Mouse (Mus musculus) CD8-positive naive resting alpha-beta T cell, adult 2 months (primary cell): ENCODE results near the gene Arhgap40.

ENCODE experiments used
- DNase-seq, 2 experiments: peaks; one replicate each; pipeline ENCODE4 v3.0.0; 2022; ENCODE audit warnings: low read depth in 2 of 2, low spot score in 2 of 2

Arhgap40 gene

DNA sequence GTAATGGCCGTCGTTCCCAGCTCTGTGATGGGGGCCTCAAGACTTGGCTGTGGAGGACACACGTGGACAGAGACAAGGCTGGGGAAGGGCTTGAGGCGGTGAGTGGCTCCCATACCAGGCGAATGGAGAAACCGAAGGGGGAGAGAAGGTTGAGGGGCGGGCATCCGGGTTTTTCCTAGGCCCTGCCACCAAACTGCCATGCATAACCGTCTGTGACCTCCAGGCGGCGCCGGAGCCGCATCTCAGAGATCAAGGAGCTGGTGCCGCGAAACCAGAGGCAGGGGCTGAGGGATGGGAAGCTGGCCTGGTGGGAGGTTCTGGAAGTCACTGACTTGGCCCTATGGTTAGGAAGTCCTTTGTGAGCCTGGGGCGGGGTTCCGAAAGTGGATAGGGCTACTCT is 34.2 kb downstream of the Arhgap40 start:
- peak; percentile 57 to 61 for DNase-seq

DNA sequence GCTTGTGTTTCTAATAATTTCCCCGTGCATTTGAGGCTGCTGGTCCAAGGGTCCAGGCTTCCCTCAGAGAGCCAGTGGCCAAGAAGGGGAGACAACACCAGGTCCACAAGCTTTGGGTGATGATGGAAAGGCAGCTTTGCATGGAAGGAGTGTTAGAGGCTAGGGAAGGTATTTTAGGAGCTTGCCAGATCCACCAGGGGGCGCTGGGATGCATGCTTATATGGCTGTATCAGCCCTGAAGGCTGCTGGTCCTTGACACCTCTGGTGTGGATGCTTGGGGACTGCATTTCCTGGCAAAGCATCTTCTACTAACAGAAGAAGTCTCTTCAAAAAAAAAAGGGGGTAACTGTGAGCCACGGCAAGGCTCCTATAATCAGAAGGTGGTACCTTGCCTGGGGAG is 37.5 kb downstream of the Arhgap40 start:
- peak; percentile 52 to 73 for DNase-seq

DNA sequence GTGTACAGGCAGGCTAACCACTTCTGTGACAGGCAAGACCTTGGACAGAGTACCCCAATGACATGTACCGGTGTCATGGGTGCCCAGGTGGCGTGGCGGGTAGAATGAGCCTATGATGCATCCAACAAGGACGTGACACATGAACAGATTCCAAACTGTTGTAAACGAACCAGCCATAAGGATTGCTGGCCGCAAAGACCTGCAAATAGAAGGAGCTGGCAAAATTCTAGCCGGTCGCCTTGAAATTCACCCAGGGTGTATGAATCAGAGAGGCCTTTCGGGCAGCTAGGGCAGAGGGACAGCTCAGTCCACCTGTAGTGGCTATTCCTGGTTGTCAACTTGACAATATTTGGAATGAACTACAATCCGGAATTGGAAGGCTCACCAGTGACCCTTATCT is 41.8 kb downstream of the Arhgap40 start:
- DNase-seq = no peak

DNA sequence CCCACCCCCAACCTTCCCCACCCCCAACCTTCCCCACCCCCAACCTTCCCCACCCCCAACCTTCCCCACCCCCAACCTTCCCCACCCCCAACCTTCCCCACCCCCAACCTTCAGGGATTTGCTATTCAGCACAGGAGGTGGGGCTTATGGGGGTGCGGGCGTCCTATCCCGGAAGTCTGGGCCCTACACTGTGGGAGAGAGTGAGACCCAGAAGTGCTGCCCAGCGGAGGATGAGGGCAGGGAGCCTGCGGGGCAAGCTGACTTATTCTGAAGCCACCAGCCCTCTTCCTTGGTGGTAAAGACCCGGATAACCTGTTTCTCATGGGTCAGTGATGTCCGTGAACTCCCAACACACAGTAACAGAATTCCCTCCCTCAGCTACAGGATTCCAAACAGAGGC is 42.7 kb downstream of the Arhgap40 start:
- no peak for DNase-seq

DNA sequence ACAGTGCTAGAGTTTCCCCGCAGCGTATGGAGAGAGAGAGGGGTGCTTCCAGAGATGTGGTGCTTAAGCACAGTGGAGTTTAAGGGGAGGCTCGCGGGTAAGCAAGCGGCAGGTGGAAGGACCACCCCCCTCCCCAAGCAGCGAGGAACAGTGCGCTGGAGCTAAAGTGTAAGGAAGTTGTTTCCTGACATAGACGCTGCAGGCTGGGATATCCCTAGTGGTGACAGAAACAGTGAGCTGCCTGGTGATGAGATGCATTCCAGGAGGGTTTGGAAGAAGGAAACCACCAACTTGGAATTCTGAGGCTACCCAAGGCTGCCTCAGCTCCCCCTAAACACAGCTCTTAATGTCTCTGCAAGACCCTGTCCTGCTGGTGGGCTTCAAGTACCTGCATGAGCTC is 43.2 kb downstream of the Arhgap40 start:
- DNase-seq = no peak

DNA sequence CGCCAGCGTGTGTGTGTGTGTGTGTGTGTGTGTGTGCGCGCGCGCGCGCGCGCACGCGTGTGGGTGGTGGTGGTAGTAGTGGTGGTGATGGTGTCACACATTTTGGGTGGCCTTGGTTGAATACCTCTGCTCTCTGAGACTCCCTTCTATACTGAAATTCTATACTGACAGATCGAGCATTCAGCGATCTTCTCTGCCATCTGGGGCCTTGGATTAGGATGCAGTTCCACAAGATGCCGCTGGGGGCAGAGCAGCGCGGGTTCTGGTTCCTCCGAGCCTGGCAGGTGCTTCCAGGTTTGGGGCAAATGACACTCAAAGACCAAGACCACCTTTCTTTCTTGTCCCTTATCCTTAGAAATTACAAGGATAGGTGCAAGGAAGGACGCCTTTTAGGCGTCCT is 43.6 kb downstream of the Arhgap40 start:
- DNase-seq = peak; percentile 65 to 75

DNA sequence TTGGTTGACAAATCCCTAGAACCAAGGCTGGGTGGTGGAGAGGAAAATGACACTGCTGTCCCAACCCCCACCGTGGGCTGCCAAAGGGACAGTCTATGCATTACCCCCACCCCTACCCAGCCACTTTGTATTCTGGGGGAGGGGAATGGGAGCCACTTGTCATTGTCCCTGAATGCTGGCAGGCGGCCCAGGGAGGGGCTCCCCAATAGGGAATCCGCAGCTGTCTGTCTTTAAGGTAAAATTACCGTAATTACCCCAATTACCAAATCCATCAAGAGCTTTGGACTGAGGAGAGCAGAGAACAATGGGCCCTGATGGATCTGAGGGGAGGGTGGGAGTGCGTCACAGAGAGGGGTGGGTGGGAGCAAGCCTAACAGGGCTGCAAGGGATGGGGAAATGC is 44.2 kb downstream of the Arhgap40 start:
- DNase-seq = no peak

DNA sequence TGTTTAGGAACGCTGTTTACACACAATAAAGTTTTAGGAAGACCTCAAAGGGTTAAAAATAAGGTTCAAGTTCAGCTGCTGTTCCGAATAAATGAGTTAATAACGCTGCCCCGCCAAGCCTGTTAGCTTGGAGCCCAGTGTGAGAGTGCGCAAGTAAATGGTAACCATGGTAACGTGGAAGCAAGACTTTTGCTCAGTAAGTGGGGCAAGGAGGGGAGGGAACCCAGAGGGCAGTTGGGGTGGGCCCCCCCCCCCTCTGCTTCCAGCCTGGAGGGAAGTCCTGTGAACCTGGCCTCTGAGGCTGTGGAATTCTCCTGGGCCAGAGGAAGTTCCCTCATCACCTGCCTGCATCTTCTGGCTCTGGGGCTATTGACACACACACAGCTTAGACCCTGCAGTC is 47.3 kb downstream of the Arhgap40 start:
- DNase-seq = no peak

DNA sequence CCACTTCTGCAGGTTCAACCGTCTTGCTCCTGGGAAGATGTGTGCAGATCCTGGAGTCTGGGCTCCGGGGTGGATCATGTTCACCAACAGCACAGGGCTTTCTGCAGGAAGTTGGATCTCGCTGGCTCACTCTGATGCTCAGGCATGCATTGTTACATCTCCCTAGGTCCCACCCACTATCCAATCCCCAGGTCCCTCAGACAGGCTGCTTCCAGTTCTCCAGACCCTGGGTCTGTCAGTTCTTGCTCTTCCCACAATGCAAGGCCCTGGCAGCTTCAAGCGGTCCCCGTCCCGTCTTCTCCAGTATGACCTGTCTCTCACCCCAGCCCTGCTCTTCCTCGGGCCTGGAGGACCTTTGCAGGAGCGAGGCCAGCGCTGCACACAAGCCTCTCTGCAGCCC is 48.2 kb downstream of the Arhgap40 start:
- no peak for DNase-seq

DNA sequence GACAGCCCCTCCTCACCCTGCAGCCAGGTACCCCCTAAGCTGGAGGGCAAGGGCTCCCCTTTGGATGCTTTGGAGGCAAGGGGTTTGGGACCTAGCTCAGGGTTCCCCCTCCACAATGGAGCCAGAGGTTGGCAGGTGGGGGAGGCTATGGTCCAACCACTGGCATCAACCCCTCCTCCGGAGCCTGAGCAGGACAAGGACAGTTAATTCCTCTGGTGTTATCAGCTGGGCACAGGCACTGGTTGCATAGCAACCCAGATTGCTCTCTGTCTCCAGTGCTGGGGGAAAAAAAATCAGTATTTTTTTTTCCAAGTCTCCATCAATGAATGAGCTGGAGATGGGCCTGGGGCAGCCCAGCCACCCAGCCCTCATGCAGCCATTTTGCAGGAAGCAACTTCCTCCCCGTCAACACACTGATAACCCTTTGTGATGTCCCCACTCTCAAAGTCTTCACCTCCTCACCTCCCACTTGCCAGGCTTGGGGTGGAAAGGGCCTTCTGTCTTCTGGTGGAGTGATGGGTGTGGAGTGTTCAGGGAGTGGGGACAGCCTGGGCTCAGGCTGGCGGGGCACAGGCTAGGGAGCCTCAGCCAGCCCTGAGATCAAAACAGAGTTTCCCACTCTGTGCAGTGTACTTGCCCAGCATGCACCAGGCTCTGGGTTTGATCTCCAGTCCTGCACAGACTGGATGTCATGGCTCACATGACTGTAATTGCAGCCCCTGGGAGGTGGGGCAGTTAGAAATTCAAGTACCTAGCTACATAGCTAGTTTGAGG is 49.0 kb downstream of the Arhgap40 start:
- DNase-seq = no peak

DNA sequence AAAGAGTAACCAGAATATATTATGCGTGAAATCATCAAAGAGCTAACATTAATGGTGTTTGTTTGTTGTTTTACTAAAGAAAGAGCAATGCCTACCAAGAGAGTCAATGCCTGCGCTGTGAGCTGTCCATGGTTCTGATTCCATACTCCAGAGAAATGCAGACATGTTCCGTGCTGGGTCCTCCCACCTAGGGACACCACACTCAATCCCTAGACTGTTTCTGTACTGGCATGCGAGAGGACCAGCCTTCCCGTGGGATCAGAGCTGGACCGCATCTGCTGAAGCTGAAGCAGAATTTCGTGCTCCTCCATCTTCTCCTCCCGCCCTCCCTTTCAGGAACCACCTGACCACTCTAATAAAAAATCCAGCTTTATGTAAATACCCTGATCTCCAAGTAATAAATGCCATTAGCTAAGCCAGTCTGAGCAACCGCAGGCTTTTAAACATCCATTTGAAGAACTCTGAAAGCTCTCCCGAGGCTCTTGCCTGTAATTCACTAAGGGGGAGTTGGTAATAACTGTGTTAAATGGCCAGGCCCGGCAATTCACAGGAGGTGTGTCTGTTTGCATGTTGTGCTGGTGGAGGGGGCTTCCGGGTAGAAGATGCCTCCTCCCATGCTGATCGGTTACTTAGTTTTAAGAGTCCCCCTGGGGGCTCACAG is 58.0 kb downstream of the Arhgap40 start:
- no peak for DNase-seq

DNA sequence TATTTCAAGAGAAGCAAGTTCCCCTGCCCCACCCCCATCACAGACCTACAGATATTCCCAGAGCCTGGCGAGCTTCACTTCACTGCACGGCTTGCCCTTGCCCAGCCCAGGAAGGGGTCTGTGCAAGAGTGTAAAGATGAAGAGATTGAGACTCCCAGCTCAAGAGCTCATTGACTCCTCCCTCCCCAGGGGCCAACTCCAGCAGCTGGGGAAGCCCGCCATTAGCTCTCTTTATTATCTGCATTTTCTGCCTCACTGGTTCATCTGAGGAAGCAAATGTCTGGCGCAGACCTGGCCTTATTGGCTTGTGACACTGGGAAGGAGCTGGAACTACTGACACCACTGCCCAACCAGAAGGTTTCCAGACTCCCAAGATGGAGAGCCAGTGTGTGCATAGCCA is 67.4 kb downstream of the Arhgap40 start:
- no peak for DNase-seq

DNA sequence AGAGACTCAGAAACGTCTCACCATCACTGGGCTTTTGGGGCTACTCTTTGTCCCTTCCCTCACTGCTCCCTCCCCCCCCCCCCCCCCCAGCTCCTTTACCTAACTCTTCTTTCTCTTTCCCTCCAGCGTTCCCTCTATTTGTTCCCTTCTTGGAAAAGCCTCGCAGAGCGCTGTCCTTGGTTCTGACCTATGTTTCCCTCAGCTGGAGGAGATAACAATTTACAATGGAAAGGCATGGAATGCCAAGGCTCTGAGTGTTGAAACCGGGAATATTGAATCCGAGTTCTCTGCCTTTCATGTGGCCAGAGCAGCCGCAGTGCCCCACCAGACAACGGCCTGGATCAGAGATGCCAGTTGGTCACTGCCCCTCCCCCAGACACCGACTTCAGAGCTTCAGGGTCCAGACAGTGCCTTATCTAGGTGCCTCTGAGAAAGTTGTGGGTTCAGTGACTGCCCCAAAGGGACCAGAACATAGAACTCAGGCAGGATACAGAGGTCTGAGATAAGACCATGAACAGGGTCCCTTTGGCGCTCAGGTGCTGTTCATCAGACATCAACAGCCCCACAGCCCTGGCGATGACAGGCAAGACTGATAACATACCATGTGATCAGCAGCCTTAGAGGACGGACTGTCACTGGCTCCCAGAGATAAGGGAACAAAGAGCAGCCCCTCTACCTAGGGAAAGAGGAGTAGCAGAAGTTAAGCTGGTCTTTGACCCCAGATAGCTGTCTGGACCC is 72.2 kb downstream of the Arhgap40 start:
- no peak for DNase-seq

DNA sequence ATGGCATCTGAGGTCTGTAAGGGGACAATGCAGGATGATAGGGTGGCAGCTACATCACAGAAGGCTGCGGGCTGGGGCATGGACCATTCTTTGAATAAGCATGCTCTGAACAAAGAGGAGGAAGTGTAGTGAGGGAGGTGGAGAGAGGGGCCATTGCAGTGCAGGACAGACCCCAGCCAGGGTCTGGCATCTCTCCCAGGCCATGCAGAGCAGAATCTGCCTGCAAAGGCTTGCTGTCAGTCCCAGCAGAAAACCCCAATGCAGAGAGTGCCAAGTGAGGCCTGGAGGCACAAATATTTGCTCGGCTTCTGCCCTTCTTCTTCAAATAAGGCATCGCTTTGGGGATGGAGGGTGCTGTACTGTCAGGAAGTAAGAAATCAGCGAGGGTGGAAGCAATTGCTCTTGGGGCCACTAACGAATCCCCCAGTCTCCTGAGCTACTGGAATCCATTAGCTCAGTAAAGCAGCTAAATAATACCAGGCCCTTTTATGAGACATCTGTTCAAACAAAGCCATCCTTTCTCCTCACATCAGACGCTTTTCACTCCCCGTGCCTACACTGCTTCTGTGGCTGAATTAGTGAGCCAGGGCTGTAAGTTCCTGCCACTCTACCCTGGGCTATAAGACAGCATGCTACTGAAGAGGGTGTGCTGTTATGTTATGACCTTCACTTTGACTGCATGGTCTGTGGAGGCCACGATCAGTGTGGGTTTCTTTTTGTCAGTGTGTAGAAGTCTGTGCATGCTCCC is 76.1 kb downstream of the Arhgap40 start:
- no peak for DNase-seq

DNA sequence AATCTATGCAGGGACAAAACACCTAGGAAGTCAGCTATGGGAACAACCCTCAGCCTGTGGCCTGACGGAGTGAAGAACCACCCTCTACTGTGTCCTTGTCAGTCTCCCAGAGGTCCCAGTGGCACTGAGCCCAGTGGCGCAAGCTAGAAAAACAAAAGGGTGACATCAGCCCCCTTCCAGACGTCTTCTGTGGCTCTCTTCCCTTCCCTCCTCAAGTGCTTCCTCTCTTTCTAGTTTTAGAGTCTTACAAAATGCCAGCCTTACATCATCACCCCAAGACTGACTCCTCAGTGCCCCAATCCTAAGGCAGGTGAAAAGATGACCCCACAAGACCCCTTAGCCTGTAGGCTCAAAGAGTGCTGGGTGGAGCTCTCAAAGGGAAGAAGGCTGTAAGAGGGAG is 77.9 kb downstream of the Arhgap40 start:
- DNase-seq = no peak

DNA sequence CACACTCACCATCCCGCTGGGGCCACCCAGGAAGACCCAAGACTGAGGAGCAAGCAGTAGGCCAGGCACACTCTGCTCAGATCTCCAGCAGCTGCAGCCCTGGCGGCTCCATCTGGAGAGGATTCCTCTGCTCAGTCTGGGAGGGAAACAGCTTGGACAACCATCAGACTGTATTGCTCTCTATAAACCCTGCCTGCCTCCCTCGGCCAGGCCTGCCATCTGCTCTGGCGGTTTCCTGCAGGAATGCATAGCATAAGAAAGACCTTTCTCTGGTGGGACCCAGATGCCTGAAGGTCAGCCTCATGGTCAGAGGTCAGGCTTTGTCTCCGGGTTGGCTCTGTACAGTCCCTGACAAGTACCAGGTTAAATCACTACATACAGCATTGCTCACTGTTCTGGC is 78.7 kb downstream of the Arhgap40 start:
- no peak for DNase-seq

DNA sequence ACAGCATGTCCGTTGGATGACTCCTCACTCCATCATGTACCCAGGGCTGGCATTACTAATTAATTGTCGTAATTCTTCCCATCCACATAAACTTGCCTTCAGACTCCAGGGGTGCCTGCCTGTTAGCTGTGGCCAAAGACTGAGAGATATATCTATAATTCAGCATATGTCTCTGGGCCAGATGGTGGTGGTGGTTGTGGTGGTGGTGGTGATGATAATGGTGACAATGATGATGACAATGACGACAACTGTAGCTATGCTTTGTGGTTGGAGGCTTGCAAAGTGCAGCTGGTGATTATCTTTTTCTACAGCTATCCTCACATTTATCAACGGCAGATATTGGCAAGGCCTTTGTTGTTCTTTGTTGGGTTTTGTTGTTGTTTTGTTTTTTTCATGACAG is 80.8 kb downstream of the Arhgap40 start:
- no peak for DNase-seq

DNA sequence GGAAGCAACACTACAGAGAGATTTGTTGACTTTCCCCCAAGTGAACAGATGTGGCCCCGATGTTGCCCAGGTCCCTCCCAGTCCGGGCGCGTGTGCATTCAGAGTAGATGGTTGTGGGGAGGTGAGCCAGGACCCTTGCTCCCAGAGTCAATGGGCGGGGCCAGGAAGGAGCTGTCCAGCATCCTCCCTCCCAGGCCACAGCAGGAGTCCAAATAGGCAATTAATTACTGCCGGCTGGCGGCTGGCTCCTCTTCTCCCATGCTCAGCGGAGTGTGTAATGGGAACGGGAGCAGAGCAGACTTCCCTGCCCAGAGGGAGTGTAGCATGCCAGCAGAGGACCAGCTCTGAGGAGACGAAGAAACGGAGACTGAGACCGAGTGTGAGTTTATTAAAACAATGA is 82.5 kb downstream of the Arhgap40 start:
- no peak for DNase-seq

DNA sequence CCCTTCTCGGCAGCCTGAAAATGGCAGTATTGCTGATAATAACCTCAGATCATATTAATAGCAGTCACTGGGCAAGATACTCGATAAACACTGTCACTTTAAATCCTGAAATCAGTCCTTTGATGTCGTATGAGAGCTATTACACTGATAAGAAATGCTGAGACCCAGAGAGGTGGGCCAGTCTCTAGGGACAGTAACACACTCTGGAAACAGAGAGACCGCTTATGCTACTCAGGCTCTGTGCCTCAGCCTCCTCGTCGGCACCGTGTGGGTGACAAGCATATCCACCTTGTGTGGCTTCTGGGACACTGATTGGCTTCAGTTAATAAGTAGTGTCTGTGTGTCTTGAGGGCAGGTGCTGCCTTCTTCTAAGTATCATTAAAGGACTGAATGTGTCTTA is 83.0 kb downstream of the Arhgap40 start:
- no peak for DNase-seq

DNA sequence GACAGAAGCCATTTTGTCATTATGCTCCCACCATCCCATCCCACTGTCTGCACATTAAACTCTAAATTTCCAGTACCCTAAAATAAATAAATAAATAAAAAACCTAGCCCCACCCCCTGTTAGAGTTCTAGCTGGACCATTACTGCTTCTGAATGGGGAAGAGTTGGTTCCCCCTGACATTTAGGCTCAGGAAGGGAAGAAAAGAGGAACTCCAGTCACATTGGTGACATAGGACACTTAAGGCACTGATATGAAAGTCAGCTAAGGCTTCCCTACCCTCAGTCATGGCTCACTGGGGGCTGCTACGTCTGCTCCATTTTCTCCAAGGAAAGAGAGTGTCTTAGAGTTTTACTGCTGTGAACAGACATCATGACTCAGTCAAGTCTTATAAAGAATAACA is 84.2 kb downstream of the Arhgap40 start:
- DNase-seq = no peak
